Mouse (Mus musculus) midbrain, embryonic 10.5 days (tissue): ENCODE results near the gene Dclre1c. TPM values are rescaled to one million over a fixed set of nuclear protein-coding genes. Genes with fewer than 3 reads are reported as not detected.

ENCODE experiments used
- DNase-seq: peaks from one replicate; pipeline ENCODE4 v3.0.0-alpha.2; 2017; ENCODE audit warnings: low spot score
- H3K27ac ChIP-seq: fragments of 300-500 bp; sonication (generic); replicated peaks from 2 replicates; pipeline ENCODE4 v1.5.1; 2016; ENCODE audit warnings: mild to moderate bottlenecking
- H3K27me3 ChIP-seq: fragments of 300-500 bp; sonication (generic); 2 replicates; pipeline ENCODE4 v1.6.1; 2016; ENCODE audit warnings: low read depth, mild to moderate bottlenecking; ENCODE audit not compliant: poor library complexity, severe bottlenecking
- H3K36me3 ChIP-seq: fragments of 300-500 bp; sonication (generic); 2 replicates; pipeline ENCODE4 v1.6.1; 2016; ENCODE audit warnings: mild to moderate bottlenecking, moderate library complexity
- H3K4me1 ChIP-seq: fragments of 300-500 bp; sonication (generic); 2 replicates; pipeline ENCODE4 v1.6.1; 2016
- H3K4me3 ChIP-seq: fragments of 300-500 bp; sonication (generic); 2 replicates; pipeline ENCODE4 v1.5.1; 2016; ENCODE audit warnings: mild to moderate bottlenecking, moderate library complexity
- H3K9me3 ChIP-seq: fragments of 300-500 bp; sonication (generic); replicated peaks from 2 replicates; pipeline ENCODE4 v1.6.1; 2016; ENCODE audit warnings: mild to moderate bottlenecking
- WGBS: fragments of 180-500 bp; shearing (Covaris S2); methylation state at CpG from one replicate; pipeline ENCODE4 v1.1.7; 2016; 5-methylcytosine and 5-hydroxymethylcytosine counted together
- polyA plus RNA-seq: library from polyadenylated mRNA; unstranded; fragments of >200 nt; fragmentation: Nextera tagmentation; extraction: Ambion mirVana; gene quantifications from 2 replicates; pipeline ENCODE4 v1.2.1, GENCODE M21; 2016

Gene Dclre1c
- polyA plus RNA-seq, 1 experiment from 2014 or later, result 7.8 TPM

- Histone ChIP-seq H3K4me3 (no peak overlapping the region), H3K27ac (no peak overlapping the region), H3K36me3 (peaks cover 57% of the 10 kb centered on the region), H3K9me3 (no peaks in the 10 kb centered on the region), H3K27me3 (no peaks in the 10 kb centered on the region), H3K4me1 (no peaks in the 10 kb centered on the region)
- DNase-seq, result no peak
- WGBS, result 78% methylated on average over 3 of the region's 3 CpGs
Observed at GRCm38 (mm10) chr2:3489816-3490215, 65.9 kb downstream of the Dclre1c start.

GRCm38 (mm10) chr2:3493833-3494409 is 70.0 kb downstream of the Dclre1c start:
- no peaks in the 10 kb centered on the region for H3K9me3 ChIP-seq
- no peak overlapping the region for H3K4me3 ChIP-seq
- H3K27ac ChIP-seq, result no peak overlapping the region
- no peak for DNase-seq
- 91% methylated on average over 3 of the region's 3 CpGs for WGBS
- no peaks in the 10 kb centered on the region for H3K27me3 ChIP-seq
- H3K36me3 ChIP-seq, result peaks cover 92% of the 10 kb centered on the region
- no peaks in the 10 kb centered on the region for H3K4me1 ChIP-seq

- H3K27ac ChIP-seq, result no peak overlapping the region
- H3K27me3 ChIP-seq, result no peaks in the 10 kb centered on the region
- DNase-seq, result no peak
- H3K36me3 ChIP-seq, result peaks cover 91% of the 10 kb centered on the region
- H3K9me3 ChIP-seq, result no peaks in the 10 kb centered on the region
- no peaks in the 10 kb centered on the region for H3K4me1 ChIP-seq
- no peak overlapping the region for H3K4me3 ChIP-seq
- 97% methylated on average over 6 of the region's 6 CpGs for WGBS
Observed at GRCm38 (mm10) chr2:3499543-3499942, 75.6 kb downstream of the Dclre1c start.

GRCm38 (mm10) chr2:3500886-3501285 is 77.0 kb downstream of the Dclre1c start:
- WGBS, result 93% methylated on average over 5 of the region's 5 CpGs
- Histone ChIP-seq H3K4me3 (no peak overlapping the region), H3K36me3 (peaks cover 92% of the 10 kb centered on the region), H3K27me3 (no peaks in the 10 kb centered on the region), H3K9me3 (no peaks in the 10 kb centered on the region), H3K4me1 (no peaks in the 10 kb centered on the region), H3K27ac (no peak overlapping the region)
- DNase-seq, result no peak

GRCm38 (mm10) chr2:3512076-3512475 is 88.1 kb downstream of the Dclre1c start:
- no peaks in the 10 kb centered on the region for H3K27me3 ChIP-seq
- peak; percentile 49 for DNase-seq
- peaks cover 15% of the 10 kb centered on the region for H3K4me1 ChIP-seq
- peaks cover 41% of the 10 kb centered on the region for H3K36me3 ChIP-seq
- peak overlapping the region; percentile 91 for H3K27ac ChIP-seq
- peak overlapping the region; percentile 86 for H3K4me3 ChIP-seq
- under 1% methylated on average over 15 of the region's 15 CpGs for WGBS
- H3K9me3 ChIP-seq, result no peaks in the 10 kb centered on the region

GRCm38 (mm10) chr2:3512552-3513454 is 88.9 kb downstream of the Dclre1c start, which contains the start of the genes Gm45902, Hspa14 and Cdnf:
Gm45902 (minus strand) TSS chr2:3512790.
Hspa14 (minus strand) TSS chr2:3512814.
Cdnf (plus strand) TSS chr2:3513030.
- peaks cover 33% of the 10 kb centered on the region for H3K36me3 ChIP-seq
- no peaks in the 10 kb centered on the region for H3K9me3 ChIP-seq
- peak; percentile 95 for DNase-seq
- no peaks in the 10 kb centered on the region for H3K27me3 ChIP-seq
- peaks cover 15% of the 10 kb centered on the region for H3K4me1 ChIP-seq
- peak within 1 kb of the TSS; percentile 91 for H3K27ac ChIP-seq
- under 1% methylated on average over 60 of the region's 60 CpGs for WGBS
- H3K4me3 ChIP-seq, result peak within 1 kb of the TSS; percentile 86

Other genes with a start within 250 kb of the Dclre1c start
- gene Nmt2, start 139.9 kb upstream of the Dclre1c start, polyA plus RNA-seq, result 67.1 and 68.4 TPM in 2 replicates
- gene Rpp38, start 91.5 kb upstream of the Dclre1c start, polyA plus RNA-seq, result 23.4 and 23.5 TPM in 2 replicates
- 0.41 TPM in 1 of 2 replicates, not detected in the other for gene Acbd7, start 88.0 kb upstream of the Dclre1c start, polyA plus RNA-seq
- not detected in 2 replicates for gene Olah, start 26.9 kb upstream of the Dclre1c start, polyA plus RNA-seq
- not detected in 2 replicates for gene Meig1, start 1.5 kb upstream of the Dclre1c start, polyA plus RNA-seq
- gene Suv39h2, start 50.9 kb downstream of the Dclre1c start, polyA plus RNA-seq, result 36.3 and 40.5 TPM in 2 replicates
- 9.9 and 10.9 TPM in 2 replicates for gene Gm45902, start 88.7 kb downstream of the Dclre1c start, polyA plus RNA-seq
- 134 and 141 TPM in 2 replicates for gene Hspa14, start 88.7 kb downstream of the Dclre1c start, polyA plus RNA-seq
- 0.16 and 0.47 TPM in 2 replicates for gene Cdnf, start 88.9 kb downstream of the Dclre1c start, polyA plus RNA-seq
- gene Fam107b, start 146.4 kb downstream of the Dclre1c start, polyA plus RNA-seq, result 39.3 and 43.1 TPM in 2 replicates